Mouse (Mus musculus) natural killer cell, adult 2 months (primary cell): ENCODE data around the gene Surf4.
"Not testable (repeated sequence)": the region's sequence is repeated elsewhere in the genome, so short reads cannot be mapped to it uniquely, and the experiment has no call there.

ENCODE experiments used
- DNase-seq, 2 experiments: peaks; one replicate each; pipeline ENCODE4 v3.0.0; 2022; ENCODE audit warnings: low spot score in 2 of 2

Gene Surf4

GRCm38 (mm10) chr2:26902467-26903220 lies 31.1 kb downstream of the Surf4 start, which contains the start of gene Surf6:
TSS of gene Surf6 (minus strand) at chr2:26902879.
- peak; percentile 96 for DNase-seq

GRCm38 (mm10) chr2:26901834-26902400 lies 31.8 kb downstream of the Surf4 start:
- no peak for DNase-seq

- no peak for DNase-seq
Measured at GRCm38 (mm10) chr2:26900731-26901130, 33.0 kb downstream of the Surf4 start.

- no peak for DNase-seq
Measured at GRCm38 (mm10) chr2:26895898-26896297, 37.8 kb downstream of the Surf4 start.

- not testable (repeated sequence) for DNase-seq
Measured at GRCm38 (mm10) chr2:26886170-26886569, 47.6 kb downstream of the Surf4 start.

GRCm38 (mm10) chr2:26885541-26885940 lies 48.2 kb downstream of the Surf4 start:
- not testable (repeated sequence) for DNase-seq

GRCm38 (mm10) chr2:26878571-26878970 lies 55.2 kb downstream of the Surf4 start:
- DNase-seq = no peak

- DNase-seq = no peak
Measured at GRCm38 (mm10) chr2:26870666-26871065, 63.1 kb downstream of the Surf4 start.
